Mouse (Mus musculus): Measurements from ENCODE around the gene Hip1r.

The Hip1r gene

GRCm38 (mm10) chr5:123995388-123995787 is 22.0 kb downstream of the Hip1r start:
- no peak for DNase-seq (ENCODE audit: low read depth in 1 of 2, low spot score in 2 of 2)

GRCm38 (mm10) chr5:123996194-123996593 is 22.8 kb downstream of the Hip1r start:
- DNase-seq (ENCODE audit: low read depth in 1 of 2, low spot score in 2 of 2) = no peak

GRCm38 (mm10) chr5:123996695-123997094 is 23.3 kb downstream of the Hip1r start:
- no peak for DNase-seq (ENCODE audit: low read depth in 1 of 2, low spot score in 2 of 2)

GRCm38 (mm10) chr5:123997211-123997751 is 23.9 kb downstream of the Hip1r start:
- no peak for DNase-seq (ENCODE audit: low read depth in 1 of 2, low spot score in 2 of 2)

- DNase-seq (ENCODE audit: low read depth in 1 of 2, low spot score in 2 of 2) = no peak
These were observed 24.4 kb downstream of the Hip1r start for GRCm38 (mm10) chr5:123997811-123998210.

GRCm38 (mm10) chr5:123998370-123998769 is 24.9 kb downstream of the Hip1r start:
- DNase-seq (ENCODE audit: low read depth in 1 of 2, low spot score in 2 of 2) = no peak

GRCm38 (mm10) chr5:124000824-124001223 is 27.4 kb downstream of the Hip1r start:
- peak; percentile 62 to 84 for DNase-seq (ENCODE audit: low read depth in 1 of 2, low spot score in 2 of 2)

GRCm38 (mm10) chr5:124001274-124001673 is 27.8 kb downstream of the Hip1r start:
- DNase-seq (ENCODE audit: low read depth in 1 of 2, low spot score in 2 of 2) = no peak

- no peak for DNase-seq (ENCODE audit: low read depth in 1 of 2, low spot score in 2 of 2)
These were observed 29.4 kb downstream of the Hip1r start for GRCm38 (mm10) chr5:124002876-124003275.

GRCm38 (mm10) chr5:124003375-124003774 is 29.9 kb downstream of the Hip1r start:
- DNase-seq (ENCODE audit: low read depth in 1 of 2, low spot score in 2 of 2) = no peak

- no peak for DNase-seq (ENCODE audit: low read depth in 1 of 2, low spot score in 2 of 2)
These were observed 31.1 kb downstream of the Hip1r start for GRCm38 (mm10) chr5:124004356-124005150.

GRCm38 (mm10) chr5:124005151-124005500 is 31.7 kb downstream of the Hip1r start:
- no peak for DNase-seq (ENCODE audit: low read depth in 1 of 2, low spot score in 2 of 2)

GRCm38 (mm10) chr5:124005591-124005990 is 32.2 kb downstream of the Hip1r start:
- no peak for DNase-seq (ENCODE audit: low read depth in 1 of 2, low spot score in 2 of 2)

- no peak for DNase-seq (ENCODE audit: low read depth in 1 of 2, low spot score in 2 of 2)
These were observed 32.9 kb downstream of the Hip1r start for GRCm38 (mm10) chr5:124006082-124006873.

GRCm38 (mm10) chr5:124006891-124007491 is 33.6 kb downstream of the Hip1r start:
- no peak for DNase-seq (ENCODE audit: low read depth in 1 of 2, low spot score in 2 of 2)

- DNase-seq (ENCODE audit: low read depth in 1 of 2, low spot score in 2 of 2) = no peak
These were observed 36.6 kb downstream of the Hip1r start for GRCm38 (mm10) chr5:124010077-124010476.

GRCm38 (mm10) chr5:124010910-124011655 is 37.7 kb downstream of the Hip1r start:
- DNase-seq (ENCODE audit: low read depth in 1 of 2, low spot score in 2 of 2) = no peak

- no peak for DNase-seq (ENCODE audit: low read depth in 1 of 2, low spot score in 2 of 2)
These were observed 38.5 kb downstream of the Hip1r start for GRCm38 (mm10) chr5:124011927-124012326.

- no peak for DNase-seq (ENCODE audit: low read depth in 1 of 2, low spot score in 2 of 2)
These were observed 39.5 kb downstream of the Hip1r start for GRCm38 (mm10) chr5:124012885-124013284.

GRCm38 (mm10) chr5:124013747-124014146 is 40.3 kb downstream of the Hip1r start:
- DNase-seq (ENCODE audit: low read depth in 1 of 2, low spot score in 2 of 2) = no peak

- DNase-seq (ENCODE audit: low read depth in 1 of 2, low spot score in 2 of 2) = no peak
These were observed 40.8 kb downstream of the Hip1r start for GRCm38 (mm10) chr5:124014180-124014579.

Measured in monocyte, adult 2 months (primary cell).